Mouse (Mus musculus) cerebral cortex, adult 2 months (tissue): ENCODE data around the gene Stxbp1.

Experiments
- WGBS: fragments of 180-500 bp; shearing (Covaris S2); methylation state at CpG from one replicate; pipeline ENCODE4 v1.1.7; 2018; 5-methylcytosine and 5-hydroxymethylcytosine counted together

Stxbp1 gene

GRCm38 (mm10) chr2:32874951-32875674 is 28.1 kb upstream of the Stxbp1 start:
- WGBS = 26% methylated on average over 15 of the region's 15 CpGs

GRCm38 (mm10) chr2:32874070-32874469 is 27.0 kb upstream of the Stxbp1 start:
- WGBS = 81% methylated on average over 3 of the region's 3 CpGs

- 73% methylated on average over 8 of the region's 8 CpGs for WGBS
Measured at GRCm38 (mm10) chr2:32870275-32871100, 23.4 kb upstream of the Stxbp1 start.

- 67% methylated on average over 6 of the region's 6 CpGs for WGBS
Measured at GRCm38 (mm10) chr2:32869721-32870274, 22.8 kb upstream of the Stxbp1 start.

DNA sequence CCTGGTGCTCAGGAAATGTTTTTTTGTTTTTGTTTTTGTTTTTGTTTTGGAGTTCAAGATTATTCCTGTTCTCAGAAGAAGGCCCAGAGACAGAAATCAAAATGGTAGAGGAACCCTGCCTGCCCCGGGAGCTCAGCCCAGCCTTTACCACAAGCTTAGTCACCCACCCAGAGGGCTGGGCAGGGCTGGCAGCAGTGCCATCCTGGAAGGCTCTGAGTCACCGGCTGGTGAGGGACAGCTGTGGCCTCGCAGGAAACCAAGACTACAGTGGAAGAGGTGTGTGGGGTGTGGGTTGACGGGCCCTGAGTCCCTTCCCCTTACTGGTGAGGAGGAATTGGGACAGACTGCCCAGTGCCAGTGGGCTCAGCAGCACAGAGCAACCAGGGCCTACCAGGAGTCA is 20.3 kb upstream of the Stxbp1 start:
- 41% methylated on average over 4 of the region's 4 CpGs for WGBS

DNA sequence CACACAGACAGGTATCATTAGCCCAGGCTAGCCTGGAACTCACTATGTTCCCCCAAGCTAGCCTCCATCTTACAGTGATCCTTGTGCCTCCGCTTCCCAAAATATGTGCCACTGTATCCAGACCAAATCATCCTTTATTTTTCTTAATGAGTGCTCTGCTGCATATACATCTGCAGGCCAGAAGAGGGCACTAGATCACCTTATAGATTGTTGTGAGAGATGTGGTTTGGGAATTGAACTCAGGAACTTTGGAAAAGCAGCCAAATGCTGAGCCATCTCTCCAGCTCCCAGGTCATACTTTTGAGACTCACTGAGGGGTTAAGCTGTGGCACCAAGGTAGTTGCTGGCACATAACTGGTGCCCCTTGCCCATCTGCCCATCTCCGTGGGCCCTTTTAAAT is 17.7 kb upstream of the Stxbp1 start:
- 59% methylated on average over 2 of the region's 2 CpGs for WGBS

GRCm38 (mm10) chr2:32863317-32863716 is 16.3 kb upstream of the Stxbp1 start:
- 92% methylated on average over 3 of the region's 3 CpGs for WGBS

DNA sequence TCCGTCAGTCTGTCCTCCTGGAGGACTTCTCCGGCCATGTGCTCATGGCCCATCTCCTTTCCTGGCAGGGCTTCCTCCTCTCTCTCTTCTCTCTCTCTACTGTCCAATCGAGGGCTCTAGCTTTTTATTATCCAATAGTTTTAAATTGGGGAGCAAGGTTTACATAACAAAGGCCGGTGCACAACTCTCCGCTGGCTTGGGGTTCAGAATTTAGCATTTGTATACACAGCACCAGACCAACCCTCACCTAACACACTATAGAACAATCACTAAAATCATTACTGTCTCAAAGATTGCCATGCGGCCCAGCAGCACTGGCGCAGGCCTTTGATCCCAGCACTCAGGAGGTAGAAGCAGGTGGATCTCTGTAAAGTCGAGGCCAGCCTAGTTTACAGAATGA is 13.8 kb upstream of the Stxbp1 start:
- 89% methylated on average over 8 of the region's 8 CpGs for WGBS

DNA sequence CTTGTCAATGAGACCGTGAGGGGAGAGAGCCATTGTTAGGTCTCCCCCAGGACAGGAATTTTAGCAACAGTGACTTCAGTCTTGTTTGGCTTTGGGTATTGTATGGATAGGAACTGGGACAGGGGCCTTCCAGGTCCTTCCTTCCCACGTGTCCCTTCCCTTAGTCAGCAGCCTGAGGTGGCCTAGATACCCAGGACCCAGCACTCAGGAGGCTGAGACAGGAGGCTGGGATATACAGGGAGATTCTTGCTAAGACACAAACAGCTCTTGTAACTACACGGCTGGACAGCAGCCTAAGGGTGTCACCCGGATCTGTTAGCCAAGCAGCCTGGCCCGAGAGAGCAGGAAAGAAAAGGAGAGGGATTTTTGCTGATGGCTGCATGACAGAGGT is 12.6 kb upstream of the Stxbp1 start:
- WGBS = 71% methylated on average over 5 of the region's 5 CpGs

GRCm38 (mm10) chr2:32859010-32859621 is 12.1 kb upstream of the Stxbp1 start:
- 54% methylated on average over 10 of the region's 10 CpGs for WGBS

DNA sequence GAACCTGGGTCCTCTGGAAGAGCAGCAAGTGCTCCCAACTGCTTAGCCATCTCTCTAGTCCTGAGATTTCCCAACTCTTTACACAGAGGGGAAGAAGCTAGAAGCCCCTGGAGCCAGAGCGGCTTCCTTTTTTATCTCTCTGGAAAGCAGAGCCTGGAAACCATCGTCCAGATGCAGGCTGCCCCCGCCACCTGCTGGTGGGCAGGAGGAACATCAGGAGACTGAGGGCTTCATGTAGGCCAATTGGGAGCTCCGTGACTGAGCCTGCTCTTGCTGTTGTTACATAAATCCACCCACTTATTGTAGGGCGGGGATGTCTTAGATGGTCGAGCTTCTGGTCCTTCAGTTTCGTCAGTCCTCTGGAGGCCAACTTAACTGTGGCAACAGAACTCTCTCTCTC is 10.5 kb upstream of the Stxbp1 start:
- under 1% methylated on average over 7 of the region's 7 CpGs for WGBS

DNA sequence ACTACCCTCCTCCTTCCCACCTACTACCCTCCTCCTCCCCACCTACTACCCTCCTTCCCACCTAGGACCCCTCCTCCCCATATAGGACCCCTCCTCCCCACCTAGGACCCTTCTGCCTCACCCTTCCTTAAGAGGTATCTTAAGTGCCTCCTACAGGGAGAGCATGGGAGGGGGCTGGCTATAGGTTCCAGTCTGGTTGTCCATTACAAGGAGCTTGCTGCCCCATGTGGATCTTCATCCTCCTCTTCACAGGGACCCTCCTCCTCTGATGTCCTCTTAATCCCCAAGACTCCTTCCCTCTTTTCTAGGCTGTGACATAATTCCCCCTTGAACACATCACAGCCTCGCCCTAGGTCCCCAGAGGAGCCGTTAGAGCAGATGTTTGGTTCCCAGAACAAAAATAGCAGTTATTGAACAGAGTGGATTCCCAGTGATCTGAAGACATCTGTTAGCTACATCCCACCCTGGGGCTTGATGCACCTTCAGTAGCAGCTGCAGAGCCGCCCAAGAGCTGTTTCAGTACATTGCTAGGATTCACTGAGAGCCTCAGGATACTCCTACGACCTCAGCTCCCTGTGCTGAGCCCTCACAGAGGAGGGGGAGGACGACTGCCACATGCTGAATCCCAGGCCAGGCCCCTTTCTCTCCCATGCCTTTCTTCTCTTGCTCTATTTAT is 8.9 kb upstream of the Stxbp1 start:
- WGBS = 44% methylated on average over 5 of the region's 5 CpGs

DNA sequence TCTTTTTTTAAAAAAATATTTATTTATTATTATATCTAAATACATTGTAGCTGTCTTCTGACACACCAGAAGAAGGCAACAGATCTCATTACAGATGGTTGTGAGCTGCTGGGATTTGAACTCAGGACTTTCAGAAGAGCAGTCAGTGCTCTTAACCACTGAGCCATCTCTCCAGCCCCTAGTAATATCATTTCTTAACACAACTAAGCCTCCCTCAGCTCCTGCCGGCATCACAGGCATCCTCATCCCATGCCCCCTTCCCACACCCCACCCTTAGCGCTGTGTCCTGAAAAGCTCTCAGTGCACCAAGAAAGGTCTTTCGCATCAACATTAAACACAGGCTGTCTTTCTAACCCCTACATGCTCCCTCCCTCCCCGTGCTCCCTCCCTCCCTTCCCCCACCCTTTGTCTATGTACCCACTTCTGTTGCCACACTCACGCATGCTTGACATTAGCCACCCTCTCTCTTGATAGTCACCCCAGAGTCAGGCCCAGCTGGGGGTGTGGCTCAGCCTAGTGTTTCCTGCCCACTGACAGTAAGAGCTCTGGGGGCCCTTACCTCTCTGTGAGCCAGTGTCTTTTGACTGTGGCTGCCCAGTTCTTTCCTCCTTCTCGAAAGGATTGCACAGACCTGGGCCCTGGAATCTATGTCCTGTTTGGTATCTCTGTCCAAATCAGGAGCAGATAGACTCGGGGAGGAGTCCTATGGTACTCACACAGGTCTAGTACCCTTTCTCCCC is 8.2 kb upstream of the Stxbp1 start:
- WGBS = 67% methylated on average over 7 of the region's 7 CpGs

DNA sequence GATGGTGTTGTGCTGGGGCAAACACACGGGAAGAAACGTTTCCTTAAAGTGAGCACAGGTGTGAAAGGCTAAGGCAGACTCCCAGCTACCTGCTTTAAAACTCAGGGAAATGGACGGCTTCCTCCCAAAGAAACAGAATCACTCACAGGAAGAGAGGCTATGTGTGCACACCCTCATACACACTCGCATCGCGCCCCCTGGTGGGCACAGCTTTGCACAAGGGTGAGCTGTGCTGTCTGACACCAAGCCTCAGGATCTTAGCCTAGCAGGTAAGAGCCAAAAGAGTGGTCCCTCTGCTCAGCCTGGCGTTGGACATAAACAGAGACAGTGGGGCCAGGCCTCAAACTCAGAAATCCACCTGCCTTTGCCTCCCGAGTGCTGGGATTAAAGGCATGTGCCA is 7.2 kb upstream of the Stxbp1 start:
- 7% methylated on average over 8 of the region's 8 CpGs for WGBS

- WGBS = 68% methylated on average over 4 of the region's 4 CpGs
Measured at GRCm38 (mm10) chr2:32853716-32854115, 6.7 kb upstream of the Stxbp1 start.

- WGBS = 2% methylated on average over 20 of the region's 20 CpGs
Measured at GRCm38 (mm10) chr2:32852156-32852555, 5.1 kb upstream of the Stxbp1 start.

DNA sequence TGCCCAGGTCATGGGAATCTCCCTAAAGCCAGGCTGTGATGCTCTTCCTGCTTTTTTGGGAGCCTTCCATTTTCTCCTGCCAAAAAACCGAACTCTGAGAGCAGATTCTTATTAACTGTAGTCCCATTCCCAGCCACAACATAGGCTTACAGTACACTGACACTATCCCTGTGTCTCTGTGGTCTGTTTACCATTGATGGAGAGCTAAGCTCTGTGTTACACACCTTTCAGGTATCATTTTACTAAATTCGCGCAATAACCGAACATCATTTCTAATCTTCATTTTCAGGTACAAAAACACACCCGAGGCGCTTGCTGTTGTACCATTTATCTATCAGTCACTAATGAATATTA is 400 bp upstream of the Stxbp1 start:
- 38% methylated on average over 6 of the region's 6 CpGs for WGBS

DNA sequence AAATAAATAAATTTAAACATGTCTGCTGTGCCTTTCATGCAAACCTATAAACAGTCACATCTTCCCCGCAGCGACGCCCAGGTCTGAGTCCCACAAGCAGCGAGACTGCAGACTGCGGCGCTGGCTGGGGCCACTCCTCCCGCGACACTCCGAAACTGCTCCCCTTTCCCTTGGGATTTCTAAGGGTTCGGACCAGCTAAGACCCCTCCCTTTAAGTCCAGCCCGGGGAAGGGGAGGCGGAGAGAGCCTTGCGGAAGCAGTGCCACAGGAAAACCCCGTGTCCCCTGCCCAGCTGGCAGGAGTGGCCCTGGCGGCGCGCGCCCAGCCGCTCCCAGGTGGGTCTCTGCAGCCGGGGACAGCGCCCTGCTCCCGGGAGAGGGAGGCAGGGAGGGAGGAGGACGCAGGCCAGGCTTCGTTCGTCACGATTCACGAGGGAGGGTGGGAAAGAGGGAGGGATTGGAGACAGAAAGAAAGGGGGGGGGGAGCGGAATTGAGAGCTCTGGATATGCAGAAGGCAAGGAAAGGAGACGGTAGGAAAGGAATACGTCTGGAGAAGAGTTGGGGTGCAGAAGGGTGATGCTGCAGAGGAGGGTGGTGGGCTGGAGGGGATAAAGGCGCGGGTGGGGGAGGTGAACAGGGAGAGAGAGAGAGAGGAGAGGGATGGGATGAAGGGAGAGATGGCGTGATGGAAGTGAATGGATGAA is 792 bp downstream of the Stxbp1 start:
- under 1% methylated on average over 33 of the region's 33 CpGs for WGBS

DNA sequence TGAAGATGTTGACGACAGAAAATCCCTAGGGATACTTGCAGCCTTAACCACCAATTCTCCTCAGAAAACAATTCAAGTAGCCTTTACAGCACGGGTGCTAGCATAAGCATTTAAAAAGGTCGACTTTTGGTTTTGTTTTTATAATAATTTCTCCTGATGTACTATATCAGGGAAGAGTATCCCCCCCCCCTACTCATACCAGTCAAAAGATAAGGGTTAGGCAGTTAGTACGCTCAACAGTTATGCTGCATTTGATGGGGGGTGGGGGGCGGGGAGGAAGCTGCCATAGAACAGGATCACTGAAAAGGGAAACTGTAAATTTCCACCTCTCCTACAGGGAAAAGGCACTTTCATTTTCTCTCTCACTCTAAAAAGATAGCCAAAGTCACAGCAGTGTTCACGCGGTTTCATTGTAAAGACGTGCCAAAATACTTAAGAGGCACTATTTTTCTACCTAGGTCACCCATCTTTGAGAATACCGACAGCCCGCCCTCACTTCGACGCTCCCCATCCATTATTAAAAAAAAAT is 1.4 kb downstream of the Stxbp1 start:
- WGBS = 6% methylated on average over 12 of the region's 12 CpGs

GRCm38 (mm10) chr2:32842558-32842957 is 4.5 kb downstream of the Stxbp1 start:
- 30% methylated on average over 4 of the region's 4 CpGs for WGBS
